Mouse (Mus musculus) right cerebral cortex, postnatal 25 days (tissue): ENCODE measurements at regions not wholly inside any gene's neighbourhood (a gene's known extent, or its start where the extent isn't known, plus 50 kb on each side); places are given as distances from the start of the nearest gene placed in this dataset.
A peak's percentile ranks its signal among the peaks of the same experiment; 100 is the strongest.

Experiments used
- DNase-seq: peaks from one replicate; pipeline ENCODE4 v3.0.0; 2022

DNA sequence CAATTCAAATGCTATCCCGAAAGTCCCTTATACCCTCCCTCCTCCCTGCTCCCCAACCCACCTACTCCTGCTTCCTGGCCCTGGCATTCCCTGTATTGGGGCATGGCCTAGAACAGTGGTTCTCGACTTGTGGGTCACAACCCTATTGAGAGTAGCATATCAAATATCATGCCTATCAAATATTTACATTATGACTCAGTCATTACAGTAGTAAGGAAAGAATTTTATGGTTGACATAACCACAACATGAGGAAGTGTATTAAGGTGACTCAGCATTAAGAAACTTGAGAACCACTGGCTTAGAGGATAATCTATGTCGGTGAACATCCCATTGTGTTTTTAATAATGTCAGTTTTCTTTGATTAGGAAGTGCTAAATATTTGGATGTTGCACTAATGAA, 173.3 kb upstream of the 2610001J05Rik start:
- no peak for DNase-seq

DNA sequence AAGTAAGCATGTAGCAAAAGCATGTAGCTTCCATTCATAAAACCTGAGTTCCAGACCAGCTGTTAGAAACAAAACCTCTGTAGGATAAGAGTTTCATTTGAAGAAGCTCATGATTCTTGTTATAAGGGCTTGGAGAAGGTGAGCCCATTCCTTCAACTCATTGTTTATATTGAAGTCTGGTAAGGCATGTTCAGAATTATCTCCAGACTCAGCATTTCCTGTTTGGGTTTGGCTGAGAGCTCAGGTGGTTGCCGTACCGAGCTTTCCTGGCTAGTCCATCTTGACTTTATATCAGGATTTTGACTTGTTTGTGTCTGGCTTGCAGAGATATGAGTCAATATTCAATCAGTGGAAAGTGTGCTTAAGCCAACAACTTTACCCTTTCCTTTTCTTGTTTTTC, 154.6 kb upstream of the 2610001J05Rik start:
- DNase-seq = no peak

- no peak for DNase-seq
Observed at GRCm38 (mm10) chr6:14018928-14019327, 147.6 kb upstream of the 2610001J05Rik start.

GRCm38 (mm10) chr6:13982606-13983389, 111.5 kb upstream of the 2610001J05Rik start:
- peak; percentile 26 for DNase-seq

- peak; percentile 19 for DNase-seq
Observed at GRCm38 (mm10) chr6:13974710-13975506, 103.6 kb upstream of the 2610001J05Rik start.

DNA sequence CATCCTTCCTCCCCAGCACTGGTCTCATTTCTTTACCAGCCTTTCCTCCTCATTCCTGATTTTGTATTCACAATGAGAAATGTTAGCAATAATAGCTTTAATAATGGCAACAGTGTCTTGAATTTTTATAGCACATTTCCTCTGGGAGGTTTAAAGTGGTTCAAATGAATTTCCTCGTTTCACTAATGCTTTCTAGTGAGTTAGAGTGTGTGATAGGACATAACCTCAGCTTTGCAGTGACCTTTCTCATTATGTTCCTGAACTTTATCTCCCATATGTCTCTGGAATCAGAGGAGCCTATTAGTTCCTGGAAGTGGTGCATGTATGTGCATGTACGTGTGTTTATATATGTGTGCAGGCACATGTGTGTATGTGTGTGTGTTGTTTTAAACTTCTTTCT, 93.2 kb upstream of the 2610001J05Rik start:
- no peak for DNase-seq

GRCm38 (mm10) chr6:13964013-13964412, 92.7 kb upstream of the 2610001J05Rik start:
- DNase-seq = no peak

DNA sequence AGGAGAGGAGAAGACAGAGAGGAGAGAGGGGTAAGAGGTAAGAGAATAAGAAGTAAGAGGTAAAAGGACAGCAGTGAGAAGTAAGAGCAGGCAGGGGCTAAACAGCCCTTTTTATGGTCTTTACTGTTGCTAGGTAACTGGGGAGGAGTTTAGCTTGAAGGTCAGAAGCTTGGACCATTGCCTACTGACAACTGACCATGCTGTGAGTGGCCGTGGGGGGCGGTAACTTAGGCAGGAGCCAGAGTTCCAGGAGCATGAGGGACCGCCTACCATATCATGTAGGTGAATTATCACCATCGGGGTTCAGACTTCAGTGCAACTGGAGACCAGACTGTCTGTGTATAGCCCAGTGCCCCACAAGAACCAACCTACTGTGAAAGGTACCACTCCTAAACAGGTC, 78.3 kb upstream of the 2610001J05Rik start:
- no peak for DNase-seq

DNA sequence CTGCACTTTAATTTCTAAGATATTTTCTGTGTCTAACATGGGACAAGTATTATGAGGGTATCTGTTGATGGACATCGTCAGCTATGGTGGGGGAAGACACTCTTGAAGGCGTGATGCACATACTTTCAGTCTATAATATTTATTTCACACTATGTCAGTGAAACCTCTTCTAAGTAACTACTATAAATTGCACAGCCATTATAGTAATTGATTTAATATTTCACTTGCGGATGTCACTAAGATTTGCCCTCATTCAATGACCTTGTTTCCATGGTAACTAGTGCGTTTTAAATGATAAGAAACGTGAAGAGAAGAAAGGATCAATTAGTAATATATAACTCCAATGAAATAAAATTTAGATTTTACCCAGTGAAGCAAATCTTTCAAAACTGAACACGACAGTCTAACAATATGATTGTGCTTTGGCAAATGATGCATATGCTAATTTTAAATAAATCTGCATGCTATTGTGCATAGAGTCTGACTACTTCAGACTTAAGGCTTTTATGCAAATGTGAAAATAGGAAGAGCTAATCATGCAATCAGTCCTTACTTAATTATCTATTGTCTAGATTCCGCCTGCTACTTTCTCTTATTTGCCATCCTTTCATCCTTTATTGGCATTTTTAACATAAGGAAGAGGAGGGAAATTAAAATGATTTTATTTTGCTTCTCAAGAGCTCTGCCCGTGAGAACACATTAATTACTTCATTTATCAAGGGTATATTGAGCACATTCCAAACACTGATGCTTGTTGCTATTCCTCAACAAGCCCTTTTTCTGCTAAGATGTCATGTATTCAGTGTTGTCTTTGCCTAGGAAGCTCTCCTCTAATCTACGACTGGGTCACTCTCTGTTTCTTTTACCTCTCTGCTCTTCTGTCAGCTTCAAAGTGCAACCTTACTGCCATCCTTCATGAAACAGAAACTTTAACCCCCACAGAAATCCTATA, 49.8 kb upstream of the 2610001J05Rik start:
- no peak for DNase-seq
